Mouse (Mus musculus) hindlimb bud, embryonic 11.5 days (tissue): ENCODE measurements around the gene Svs5.
"Not testable (repeated sequence)": the region's sequence is repeated elsewhere in the genome, so short reads cannot be mapped to it uniquely, and the experiment has no call there.

ENCODE experiments used
- DNase-seq: peaks from one replicate; pipeline ENCODE4 v3.0.0-alpha.2; 2012; ENCODE audit warnings: low read depth, low spot score; ENCODE audit errors: extremely low spot score

The Svs5 gene

GRCm38 (mm10) chr2:164332440-164332839, at the start of gene Svs5:
Gene Svs5 (plus strand): TSS chr2:164332740.
- not testable (repeated sequence) for DNase-seq

- DNase-seq: not testable (repeated sequence)
Measured at GRCm38 (mm10) chr2:164288968-164289367, 43.6 kb upstream of the Svs5 start, which contains the start of gene Svs3a. Gene Svs3a (plus strand): TSS chr2:164289268.

- no peak for DNase-seq
Measured at GRCm38 (mm10) chr2:164312599-164312998, 19.9 kb upstream of the Svs5 start.

- not testable (repeated sequence) for DNase-seq
Measured at GRCm38 (mm10) chr2:164315460-164315859, 17.1 kb upstream of the Svs5 start.

- DNase-seq: not testable (repeated sequence)
Measured at GRCm38 (mm10) chr2:164316451-164316850, 16.1 kb upstream of the Svs5 start, which contains the start of gene Svs6. Gene Svs6 (plus strand): TSS chr2:164316751.

- no peak for DNase-seq
Measured at GRCm38 (mm10) chr2:164320983-164321382, 11.6 kb upstream of the Svs5 start.

GRCm38 (mm10) chr2:164343732-164344131, 11.2 kb downstream of the Svs5 start:
- DNase-seq: not testable (repeated sequence)

- not testable (repeated sequence) for DNase-seq
Measured at GRCm38 (mm10) chr2:164347697-164348096, 15.2 kb downstream of the Svs5 start.

GRCm38 (mm10) chr2:164348980-164349379, 16.4 kb downstream of the Svs5 start:
- DNase-seq: peak; percentile 5

GRCm38 (mm10) chr2:164352697-164353096, 20.2 kb downstream of the Svs5 start:
- no peak for DNase-seq

GRCm38 (mm10) chr2:164353356-164353755, 20.8 kb downstream of the Svs5 start:
- no peak for DNase-seq

- DNase-seq: no peak
Measured at GRCm38 (mm10) chr2:164356177-164356967, 23.8 kb downstream of the Svs5 start.

- no peak for DNase-seq
Measured at GRCm38 (mm10) chr2:164358373-164358772, 25.8 kb downstream of the Svs5 start.

- DNase-seq: no peak
Measured at GRCm38 (mm10) chr2:164359031-164359430, 26.5 kb downstream of the Svs5 start.

- no peak for DNase-seq
Measured at GRCm38 (mm10) chr2:164359668-164360067, 27.1 kb downstream of the Svs5 start.

GRCm38 (mm10) chr2:164360974-164361657, 28.6 kb downstream of the Svs5 start:
- no peak for DNase-seq

- DNase-seq: no peak
Measured at GRCm38 (mm10) chr2:164366947-164367346, 34.4 kb downstream of the Svs5 start.

GRCm38 (mm10) chr2:164368620-164369105, 36.1 kb downstream of the Svs5 start:
- DNase-seq: no peak

- DNase-seq: no peak
Measured at GRCm38 (mm10) chr2:164371371-164371770, 38.8 kb downstream of the Svs5 start.

- no peak for DNase-seq
Measured at GRCm38 (mm10) chr2:164372408-164373053, 40.0 kb downstream of the Svs5 start.

GRCm38 (mm10) chr2:164373187-164373586, 40.6 kb downstream of the Svs5 start:
- DNase-seq: no peak
